Mouse (Mus musculus) ES-Bruce4 (cell line): ENCODE results near the gene 4632433K11Rik.

Source experiments
- CTCF ChIP-seq: IDR thresholded peaks from one replicate; pipeline ENCODE4 v1.8.1; 2011; ENCODE audit warnings: low read depth, low read length
- EP300 ChIP-seq: IDR thresholded peaks from 2 replicates; pipeline ENCODE4 v1.6.1; 2011; ENCODE audit warnings: low read depth, low read length; ENCODE audit not compliant: insufficient read depth

- TF ChIP-seq CTCF (no peak), EP300 (no peak)
Observed at GRCm38 (mm10) chr7:5081939-5082338, 48.0 kb downstream of the 4632433K11Rik start.
